Mouse (Mus musculus): ENCODE measurements at regions not wholly inside any gene's neighbourhood (a gene's known extent, or its start where the extent isn't known, plus 50 kb on each side); places are given as distances from the start of the nearest gene placed in this dataset.

GRCm38 (mm10) chr11:57419416-57419815 lies 99.0 kb downstream of the Fam114a2 start:
- TF ChIP-seq POLR2A (IDR thresholded peaks at IDR 0.05; ENCODE audit: borderline replicate concordance, extremely low read depth, insufficient read depth, insufficient read length, poor library complexity, severe bottlenecking) (no peak), CTCF (IDR thresholded peaks at IDR 0.05; ENCODE audit: borderline replicate concordance, extremely low read depth, insufficient read depth, insufficient read length) (no peak)

All from brain, embryonic 14.5 days (tissue).